Mouse (Mus musculus) heart, adult 2 months (tissue): ENCODE data around the gene Clybl.

Source experiments
- CTCF ChIP-seq: fragments of 200-600 bp; IDR thresholded peaks from 2 replicates; pipeline ENCODE4 v1.8.1; 2022; ENCODE audit warnings: antibody characterized with exemption, mild to moderate bottlenecking, moderate library complexity
- POLR2A ChIP-seq: fragments of 200-500 bp; IDR thresholded peaks from 2 replicates; pipeline ENCODE4 v1.6.1; 2011; ENCODE audit warnings: mild to moderate bottlenecking, low read depth, low read length, control low read depth; ENCODE audit not compliant: insufficient read depth

- TF ChIP-seq CTCF (no peak), POLR2A (no peak)
Measured at GRCm38 (mm10) chr14:122413542-122413928, 232.0 kb downstream of the Clybl start.
